Mouse (Mus musculus) olfactory bulb, adult 2 months (tissue): ENCODE data around the gene Fam57a. TPM values are rescaled to one million over a fixed set of nuclear protein-coding genes. Genes with fewer than 3 reads are reported as not detected.
"Not testable (repeated sequence)": the region's sequence is repeated elsewhere in the genome, so short reads cannot be mapped to it uniquely, and the experiment has no call there.

ENCODE experiments used
- H3K27ac ChIP-seq: fragments of 200-500 bp; 2 replicates; pipeline ENCODE4 v1.5.1; 2012; ENCODE audit warnings: low read depth, low read length; ENCODE audit not compliant: insufficient read depth
- H3K4me1 ChIP-seq: fragments of 200-500 bp; 2 replicates; pipeline ENCODE4 v1.6.1; 2012; ENCODE audit warnings: low read length; ENCODE audit not compliant: control insufficient read depth, insufficient read depth
- H3K4me3 ChIP-seq: fragments of 200-500 bp; 2 replicates; pipeline ENCODE4 v1.5.1; 2012; ENCODE audit warnings: mild to moderate bottlenecking, low read depth, low read length, moderate library complexity; ENCODE audit not compliant: insufficient read depth
- CTCF ChIP-seq: fragments of 200-500 bp; IDR thresholded peaks from 2 replicates; pipeline ENCODE4 v1.5.1; 2012; ENCODE audit warnings: low read depth, mild to moderate bottlenecking, low read length, moderate library complexity; ENCODE audit not compliant: insufficient read depth
- POLR2A ChIP-seq: fragments of 200-500 bp; IDR thresholded peaks from 2 replicates; pipeline ENCODE4 v1.6.1; 2012; ENCODE audit warnings: mild to moderate bottlenecking, low read depth, low read length, moderate library complexity; ENCODE audit not compliant: insufficient read depth
- WGBS: fragments of 180-500 bp; shearing (Covaris S2); methylation state at CpG from one replicate; pipeline ENCODE4 v1.1.7; 2018; 5-methylcytosine and 5-hydroxymethylcytosine counted together
- polyA plus RNA-seq: library from polyadenylated mRNA; stranded (reverse); fragments of >200 nt; gene quantifications from 2 replicates; pipeline ENCODE4 v1.2.4, GENCODE M21; 2012; ENCODE audit warnings: low replicate concordance; ENCODE audit not compliant: missing spikeins, insufficient read depth, insufficient read length

The Fam57a gene
- polyA plus RNA-seq, 1 experiment = not detected

GRCm38 (mm10) chr11:76210228-76210985 lies 30.9 kb downstream of the Fam57a start:
- no peak overlapping the region for H3K27ac ChIP-seq
- WGBS = 76% methylated on average over 13 of the region's 13 CpGs
- no peak overlapping the region for H3K4me3 ChIP-seq
- TF ChIP-seq CTCF = no peak
- no peak for TF ChIP-seq POLR2A
- no peaks in the 10 kb centered on the region for H3K4me1 ChIP-seq

GRCm38 (mm10) chr11:76211595-76211994 lies 32.1 kb downstream of the Fam57a start:
- not testable (repeated sequence) for H3K4me3 ChIP-seq, H3K27ac ChIP-seq, H3K4me1 ChIP-seq
- 76% methylated on average over 5 of the region's 6 CpGs for WGBS

- 0 out of 2 replicates have a peak, but pooled peaks cover 2% of the 10 kb centered on the region for H3K4me1 ChIP-seq
- TF ChIP-seq CTCF (no peak), POLR2A (no peak)
- no peak overlapping the region for H3K4me3 ChIP-seq
- H3K27ac ChIP-seq = no peak overlapping the region
- WGBS = 51% methylated on average over 5 of the region's 5 CpGs
These were observed 34.4 kb downstream of the Fam57a start for GRCm38 (mm10) chr11:76213841-76214240.

DNA sequence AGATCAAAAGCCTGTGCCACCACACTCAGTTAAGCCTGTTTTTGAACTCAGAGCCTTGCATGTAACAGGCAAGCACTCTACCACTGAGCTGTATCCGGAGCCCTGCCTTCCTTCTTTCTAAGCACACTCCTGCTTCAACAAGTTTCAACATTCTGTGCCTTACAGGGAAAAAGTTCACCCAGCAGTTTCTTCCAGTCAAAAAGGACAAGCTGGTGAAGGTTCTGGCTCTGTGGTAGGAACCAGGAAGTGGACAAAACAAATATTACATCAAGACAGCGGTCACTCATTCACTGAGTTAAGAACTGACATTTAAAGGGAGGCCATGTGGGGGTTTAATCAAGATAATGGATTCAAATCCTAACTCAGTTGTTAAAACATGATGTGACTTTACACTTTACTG lies 35.5 kb downstream of the Fam57a start:
- no peak for TF ChIP-seq CTCF
- no peak for TF ChIP-seq POLR2A
- Histone ChIP-seq H3K4me1 (0 out of 2 replicates have a peak, but pooled peaks cover 2% of the 10 kb centered on the region), H3K27ac (no peak overlapping the region), H3K4me3 (no peak overlapping the region)
- 96% methylated on average over 2 of the region's 2 CpGs for WGBS

DNA sequence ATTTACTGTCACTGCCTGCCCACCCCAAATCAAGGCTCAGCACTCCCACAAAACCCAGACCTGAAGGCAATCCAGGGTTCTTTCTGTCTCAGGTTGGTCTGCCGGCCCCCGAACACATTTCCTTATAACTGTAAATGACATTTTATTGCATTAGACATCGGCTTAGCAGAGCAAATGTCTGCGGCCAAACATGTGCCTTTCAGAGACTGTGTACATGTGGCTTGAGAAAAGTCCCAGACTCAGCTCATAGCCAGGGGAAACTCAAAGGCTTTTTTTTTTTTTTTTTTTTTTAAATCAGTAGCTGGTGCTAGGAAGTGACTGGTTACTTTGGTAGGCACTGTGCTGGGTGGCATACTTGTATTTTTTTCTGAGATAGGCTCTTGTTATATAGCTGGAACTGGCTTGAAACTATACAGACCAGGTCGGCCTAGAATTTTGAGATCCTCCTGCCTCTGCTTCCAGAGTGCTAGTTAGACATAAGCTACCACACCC lies 36.6 kb downstream of the Fam57a start:
- no peak overlapping the region for H3K27ac ChIP-seq
- no peak overlapping the region for H3K4me3 ChIP-seq
- WGBS = 95% methylated on average over 5 of the region's 5 CpGs
- TF ChIP-seq POLR2A (no peak), CTCF (no peak)
- H3K4me1 ChIP-seq = 0 out of 2 replicates have a peak, but pooled peaks cover 2% of the 10 kb centered on the region

DNA sequence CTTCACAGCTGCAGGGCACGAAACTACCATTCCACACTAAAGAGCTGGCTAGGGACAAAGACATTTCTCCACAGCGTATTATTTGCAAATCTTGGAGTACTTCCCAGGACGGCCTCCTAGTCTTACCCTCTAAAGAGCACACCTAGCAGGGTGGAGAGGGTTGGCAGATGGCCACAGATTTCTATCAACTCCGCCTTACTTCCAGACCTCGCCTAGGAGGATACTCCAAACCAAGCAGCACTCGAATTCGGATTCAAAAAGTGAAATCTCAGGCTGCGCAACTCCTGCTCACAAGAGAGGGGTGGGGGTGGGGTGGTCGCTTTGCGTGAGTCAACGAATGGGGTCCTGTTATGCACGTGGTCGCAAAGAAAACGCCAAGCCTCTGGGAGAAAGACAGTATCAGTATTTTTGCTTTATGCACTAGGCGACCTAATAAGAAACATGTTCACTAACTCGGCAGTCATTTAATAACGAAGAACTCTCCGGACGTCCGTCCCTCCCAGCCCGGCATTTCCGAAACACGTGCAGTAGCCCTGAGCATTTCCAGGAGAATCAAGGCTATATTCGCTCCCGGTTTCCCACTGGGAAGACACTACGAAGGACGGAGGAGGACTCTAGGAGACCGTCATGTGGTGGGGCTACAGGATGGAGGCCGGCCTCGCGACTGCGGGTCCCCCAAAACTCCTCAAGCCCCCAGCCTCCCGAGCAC lies 37.4 kb downstream of the Fam57a start:
- peak overlapping the region; percentile 76 for H3K4me3 ChIP-seq
- TF ChIP-seq POLR2A (no peak), CTCF (no peak)
- peak overlapping the region; percentile 38 for H3K27ac ChIP-seq
- H3K4me1 ChIP-seq = 0 out of 2 replicates have a peak, but pooled peaks cover 2% of the 10 kb centered on the region
- WGBS = under 1% methylated on average over 33 of the region's 33 CpGs

DNA sequence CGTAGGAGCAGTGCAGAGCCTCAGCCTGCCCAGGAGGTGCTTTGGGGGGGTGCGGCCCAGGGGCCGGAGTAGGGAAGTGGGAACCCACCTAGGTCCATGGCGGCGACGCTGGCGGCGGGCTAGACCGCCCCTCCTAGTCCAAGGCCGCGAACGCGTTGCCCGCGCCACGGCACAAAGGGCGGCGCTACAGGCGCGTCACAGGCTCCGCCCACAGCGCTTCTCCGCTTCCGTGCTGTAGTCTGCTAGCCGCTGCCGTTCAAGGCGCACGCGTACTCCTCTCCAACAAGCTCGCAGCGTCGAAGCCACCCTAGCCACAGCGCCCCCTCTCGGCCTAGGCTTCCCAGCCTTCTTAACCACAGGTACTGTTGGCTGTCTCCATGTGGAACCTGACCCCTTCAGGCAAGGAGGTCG lies 37.9 kb downstream of the Fam57a start, which contains the start of the genes Dbil5 and Gemin4:
Gene Dbil5 (plus strand): TSS at position 219 of the 411 bp plus-strand sequence.
Gene Gemin4 (minus strand): TSS at position 275 of the 411 bp plus-strand sequence.
- TF ChIP-seq POLR2A (peak; percentile 86), CTCF (peak; percentile 95)
- under 1% methylated on average over 35 of the region's 35 CpGs for WGBS
- Histone ChIP-seq H3K4me3 (peak within 1 kb of the TSS; percentile 76), H3K27ac (peak within 1 kb of the TSS; percentile 38), H3K4me1 (0 out of 2 replicates have a peak, but pooled peaks cover 2% of the 10 kb centered on the region)

DNA sequence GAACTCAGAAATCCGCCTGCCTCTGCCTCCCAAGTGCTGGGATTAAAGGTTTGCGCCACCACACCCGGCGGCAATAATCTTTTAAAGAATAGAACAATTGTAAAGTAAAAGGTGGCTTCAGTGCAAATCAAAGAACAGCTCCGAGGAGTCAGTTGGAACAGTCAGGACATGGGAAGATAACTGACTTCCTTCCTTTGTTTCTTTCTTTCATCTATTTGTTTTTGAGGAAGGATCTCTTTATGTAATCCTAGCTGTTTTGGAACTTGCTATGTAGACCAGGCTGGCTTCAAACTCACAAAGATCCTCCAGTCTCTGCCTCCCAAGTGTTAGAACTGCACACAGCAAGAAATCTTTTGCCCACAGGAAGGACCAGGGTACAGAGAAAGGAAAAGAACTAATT lies 45.2 kb downstream of the Fam57a start:
- Histone ChIP-seq H3K27ac (no peak overlapping the region), H3K4me1 (no peaks in the 10 kb centered on the region), H3K4me3 (no peak overlapping the region)
- WGBS = 92% methylated on average over 5 of the region's 5 CpGs
- TF ChIP-seq CTCF = no peak
- no peak for TF ChIP-seq POLR2A

DNA sequence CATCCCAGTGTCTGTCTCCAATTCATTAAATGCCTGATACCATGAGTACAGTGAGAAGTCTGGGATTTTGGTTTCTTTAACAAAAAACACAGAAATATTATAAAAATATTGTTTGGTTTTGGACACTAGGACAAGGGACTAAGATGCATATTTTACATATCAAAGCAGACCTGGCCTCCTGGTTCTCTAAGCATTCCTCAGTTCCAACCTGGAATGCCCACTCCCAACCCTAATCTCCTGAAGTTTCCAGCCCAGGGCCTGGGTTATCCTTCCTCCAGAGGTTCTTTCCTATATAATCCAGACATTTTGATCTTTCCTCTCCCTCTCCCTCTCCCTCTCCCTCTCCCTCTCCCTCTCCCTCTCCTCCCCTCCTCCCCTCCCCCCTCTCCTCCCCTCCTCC lies 45.6 kb downstream of the Fam57a start:
- Histone ChIP-seq H3K27ac (no peak overlapping the region), H3K4me3 (no peak overlapping the region), H3K4me1 (no peaks in the 10 kb centered on the region)
- no peak for TF ChIP-seq CTCF
- no peak for TF ChIP-seq POLR2A
